Mouse (Mus musculus) liver, embryonic 14.5 days (tissue): Measurements from ENCODE around the gene Spata5.

ENCODE experiments used
- CTCF ChIP-seq: IDR thresholded peaks from 2 replicates; pipeline ENCODE4 v1.5.1; 2016; ENCODE audit warnings: antibody characterized with exemption, low read depth, control low read depth
- EP300 ChIP-seq: IDR thresholded peaks from 2 replicates; pipeline ENCODE4 v1.6.1; 2016; ENCODE audit warnings: antibody characterized with exemption, low read depth

DNA sequence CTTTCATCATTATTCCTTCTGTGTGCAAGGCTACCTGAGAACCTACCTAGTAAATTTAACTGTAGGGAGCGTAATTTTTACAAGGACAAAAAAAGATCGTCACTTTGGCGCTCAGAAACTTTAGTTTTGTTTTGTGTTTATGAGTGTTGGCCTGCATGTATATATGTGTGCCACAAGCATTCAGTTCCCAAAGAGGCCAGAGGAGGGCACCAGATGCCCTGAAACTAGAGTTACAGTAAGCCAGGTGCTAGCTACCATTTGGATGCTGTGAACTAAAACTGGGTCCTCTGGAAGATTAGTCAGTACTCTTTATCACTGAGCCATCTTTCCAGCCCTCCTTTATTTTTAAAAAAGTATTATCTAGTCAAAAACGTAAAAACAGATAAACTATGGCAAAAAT, 189.2 kb downstream of the Spata5 start:
- TF ChIP-seq CTCF: peak; percentile 51
- TF ChIP-seq EP300: no peak
